Mouse (Mus musculus) CH12.LX (cell line): ENCODE results near the gene Grid2.

Source experiments
- CHD1 ChIP-seq: IDR thresholded peaks from 2 replicates; pipeline ENCODE4 v1.6.1; 2012; ENCODE audit warnings: low read depth, low read length, improper control_type of control experiment, inconsistent platforms
- CTCF ChIP-seq, 2 experiments: IDR thresholded peaks in 1 of 2; conservative IDR thresholded peaks in 1 of 2; 2 replicates each; pipeline ENCODE4 v1.5.1; 2011 to 2012; ENCODE audit warnings: low read depth in 2 of 2, low read length in 2 of 2, improper control_type of control experiment in 1 of 2, inconsistent platforms in 1 of 2, mild to moderate bottlenecking in 1 of 2, moderate library complexity in 1 of 2
- JUN ChIP-seq: IDR thresholded peaks from 2 replicates; pipeline ENCODE4 v1.6.1; 2011; ENCODE audit warnings: low read depth, mild to moderate bottlenecking, low read length, improper control_type of control experiment, moderate library complexity; ENCODE audit not compliant: insufficient read depth
- MAFK ChIP-seq: IDR thresholded peaks from 2 replicates; pipeline ENCODE4 v1.6.1; 2011; ENCODE audit warnings: low read length, improper control_type of control experiment; ENCODE audit not compliant: insufficient replicate concordance
- POLR2A ChIP-seq: IDR thresholded peaks from 2 replicates; pipeline ENCODE4 v1.6.1; 2011; ENCODE audit warnings: low read depth, mild to moderate bottlenecking, improper control_type of control experiment, low read length
- RCOR1 ChIP-seq: conservative IDR thresholded peaks from 2 replicates; pipeline ENCODE4 v1.6.1; 2012; ENCODE audit warnings: low read depth, mild to moderate bottlenecking, inconsistent platforms, low read length, improper control_type of control experiment
- SIN3A ChIP-seq: IDR thresholded peaks from 2 replicates; pipeline ENCODE4 v1.6.1; 2012; ENCODE audit warnings: low read length, improper control_type of control experiment, inconsistent platforms
- ZNF384 ChIP-seq: IDR thresholded peaks from 2 replicates; pipeline ENCODE4 v1.6.1; 2012; ENCODE audit warnings: low read depth, low read length, improper control_type of control experiment, inconsistent platforms

GRCm38 (mm10) chr6:63347015-63347414 lies 91.3 kb downstream of the Grid2 start:
- TF ChIP-seq CHD1 (no peak), RCOR1 (no peak), CTCF (conservative IDR thresholded peaks at IDR 0.05 in 1 of 2, IDR thresholded peaks at IDR 0.05 in 1 of 2; ENCODE audit: low read depth in 2 of 2, low read length in 2 of 2) (no peak), ZNF384 (no peak), SIN3A (no peak), POLR2A (no peak), MAFK (no peak), JUN (no peak)
